Mouse (Mus musculus): ENCODE measurements at regions not wholly inside any gene's neighbourhood (a gene's known extent, or its start where the extent isn't known, plus 50 kb on each side); places are given as distances from the start of the nearest gene placed in this dataset.

DNA sequence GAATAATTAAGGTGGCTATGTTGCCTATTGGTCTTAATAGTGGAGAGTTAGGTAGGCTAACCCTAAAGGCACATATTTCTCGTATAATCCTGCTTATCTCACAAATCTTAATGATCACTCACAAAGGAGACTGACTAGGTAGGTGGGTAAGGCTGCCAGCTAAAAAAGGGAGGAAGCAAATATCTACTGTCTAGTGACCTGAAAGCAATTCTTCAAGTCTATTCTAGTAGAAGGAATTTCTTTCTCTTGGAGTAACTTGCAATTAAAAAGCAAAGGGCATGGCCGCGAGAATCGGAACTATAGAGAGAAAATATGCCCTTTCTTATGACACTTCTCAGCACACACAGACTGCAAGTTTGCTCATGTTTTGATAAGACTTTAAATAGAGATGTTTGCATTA, 201.6 kb downstream of the C1d start:
- Histone ChIP-seq H3K36me3 (ENCODE audit: control insufficient read depth, insufficient read depth, low read length, poor library complexity, severe bottlenecking) (no peaks in the 10 kb centered on the region), H3K27ac (ENCODE audit: insufficient read depth, low read length) (no peak overlapping the region), H3K4me1 (ENCODE audit: control insufficient read depth, insufficient read depth, low read length) (no peaks in the 10 kb centered on the region), H3K4me3 (ENCODE audit: low read depth, low read length) (no peak overlapping the region), H3K27me3 (ENCODE audit: control insufficient read depth, insufficient read depth, low read length, poor library complexity, severe bottlenecking) (no peaks in the 10 kb centered on the region), H3K9me3 (replicated peaks; ENCODE audit: control insufficient read depth, insufficient read depth, low read length, poor library complexity, severe bottlenecking) (no peaks in the 10 kb centered on the region), H3K9ac (ENCODE audit: low read depth, poor library complexity, severe bottlenecking) (no peak overlapping the region)
- TF ChIP-seq POLR2A (IDR thresholded peaks at IDR 0.05; ENCODE audit: insufficient read depth, low read length) (no peak), EP300 (IDR thresholded peaks at IDR 0.05; ENCODE audit: insufficient read depth, low read depth, low read length) (no peak), CTCF (IDR thresholded peaks at IDR 0.05; ENCODE audit: low read depth, low read length) (no peak)

- H3K27ac ChIP-seq (ENCODE audit: insufficient read depth, low read length): no peak overlapping the region
- TF ChIP-seq EP300 (IDR thresholded peaks at IDR 0.05; ENCODE audit: insufficient read depth, low read depth, low read length) (no peak), CTCF (IDR thresholded peaks at IDR 0.05; ENCODE audit: low read depth, low read length) (no peak), POLR2A (IDR thresholded peaks at IDR 0.05; ENCODE audit: insufficient read depth, low read length) (no peak)
- H3K9ac ChIP-seq (ENCODE audit: low read depth, poor library complexity, severe bottlenecking): no peak overlapping the region
- H3K9me3 ChIP-seq (replicated peaks; ENCODE audit: control insufficient read depth, insufficient read depth, low read length, poor library complexity, severe bottlenecking): no peaks in the 10 kb centered on the region
- H3K4me1 ChIP-seq (ENCODE audit: control insufficient read depth, insufficient read depth, low read length): no peaks in the 10 kb centered on the region
- no peaks in the 10 kb centered on the region for H3K36me3 ChIP-seq (ENCODE audit: control insufficient read depth, insufficient read depth, low read length, poor library complexity, severe bottlenecking)
- no peak overlapping the region; the same call in 1 of the 2 replicates for H3K4me3 ChIP-seq (ENCODE audit: low read depth, low read length)
- no peaks in the 10 kb centered on the region for H3K27me3 ChIP-seq (ENCODE audit: control insufficient read depth, insufficient read depth, low read length, poor library complexity, severe bottlenecking)
Observed at GRCm38 (mm10) chr11:17460024-17460919, 202.9 kb downstream of the C1d start.

DNA sequence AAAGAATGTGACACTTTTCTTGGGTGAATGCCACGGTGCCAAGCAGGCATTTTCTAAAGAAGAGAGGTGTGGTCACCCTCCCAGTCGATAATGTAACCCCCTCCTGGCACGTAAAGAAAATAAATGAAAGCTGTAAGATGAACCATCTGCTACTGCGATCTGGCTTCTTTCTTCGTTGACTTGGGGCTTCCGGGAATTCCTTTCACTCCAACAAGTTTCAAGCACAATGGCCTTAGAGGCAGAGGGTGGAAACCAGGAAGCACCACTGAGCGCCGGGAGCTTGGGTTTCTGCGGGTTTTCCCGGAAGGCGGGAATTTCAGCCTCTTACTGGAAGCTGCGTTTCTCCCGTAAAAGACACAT, 203.5 kb downstream of the C1d start:
- TF ChIP-seq POLR2A (IDR thresholded peaks at IDR 0.05; ENCODE audit: insufficient read depth, low read length) (no peak), EP300 (IDR thresholded peaks at IDR 0.05; ENCODE audit: insufficient read depth, low read depth, low read length) (no peak), CTCF (IDR thresholded peaks at IDR 0.05; ENCODE audit: low read depth, low read length) (no peak)
- H3K27ac ChIP-seq (ENCODE audit: insufficient read depth, low read length): no peak overlapping the region
- H3K4me1 ChIP-seq (ENCODE audit: control insufficient read depth, insufficient read depth, low read length): no peaks in the 10 kb centered on the region
- no peaks in the 10 kb centered on the region for H3K9me3 ChIP-seq (replicated peaks; ENCODE audit: control insufficient read depth, insufficient read depth, low read length, poor library complexity, severe bottlenecking)
- H3K36me3 ChIP-seq (ENCODE audit: control insufficient read depth, insufficient read depth, low read length, poor library complexity, severe bottlenecking): no peaks in the 10 kb centered on the region
- no peaks in the 10 kb centered on the region for H3K27me3 ChIP-seq (ENCODE audit: control insufficient read depth, insufficient read depth, low read length, poor library complexity, severe bottlenecking)
- H3K4me3 ChIP-seq (ENCODE audit: low read depth, low read length): no peak overlapping the region
- H3K9ac ChIP-seq (ENCODE audit: low read depth, poor library complexity, severe bottlenecking): no peak overlapping the region

- Histone ChIP-seq H3K9ac (ENCODE audit: low read depth, poor library complexity, severe bottlenecking) (no peak overlapping the region), H3K9me3 (replicated peaks; ENCODE audit: control insufficient read depth, insufficient read depth, low read length, poor library complexity, severe bottlenecking) (no peaks in the 10 kb centered on the region), H3K4me3 (ENCODE audit: low read depth, low read length) (no peak overlapping the region), H3K36me3 (ENCODE audit: control insufficient read depth, insufficient read depth, low read length, poor library complexity, severe bottlenecking) (no peaks in the 10 kb centered on the region), H3K4me1 (ENCODE audit: control insufficient read depth, insufficient read depth, low read length) (no peaks in the 10 kb centered on the region), H3K27ac (ENCODE audit: insufficient read depth, low read length) (no peak overlapping the region), H3K27me3 (ENCODE audit: control insufficient read depth, insufficient read depth, low read length, poor library complexity, severe bottlenecking) (no peaks in the 10 kb centered on the region)
- TF ChIP-seq CTCF (IDR thresholded peaks at IDR 0.05; ENCODE audit: low read depth, low read length): no peak
- no peak for TF ChIP-seq EP300 (IDR thresholded peaks at IDR 0.05; ENCODE audit: insufficient read depth, low read depth, low read length)
- no peak for TF ChIP-seq POLR2A (IDR thresholded peaks at IDR 0.05; ENCODE audit: insufficient read depth, low read length)
Observed at GRCm38 (mm10) chr11:17461701-17462100, 204.3 kb downstream of the C1d start.

GRCm38 (mm10) chr11:17464875-17465274, 207.5 kb downstream of the C1d start:
- Histone ChIP-seq H3K4me1 (ENCODE audit: control insufficient read depth, insufficient read depth, low read length) (no peaks in the 10 kb centered on the region), H3K27ac (ENCODE audit: insufficient read depth, low read length) (no peak overlapping the region), H3K9me3 (replicated peaks; ENCODE audit: control insufficient read depth, insufficient read depth, low read length, poor library complexity, severe bottlenecking) (no peaks in the 10 kb centered on the region), H3K27me3 (ENCODE audit: control insufficient read depth, insufficient read depth, low read length, poor library complexity, severe bottlenecking) (no peaks in the 10 kb centered on the region), H3K4me3 (ENCODE audit: low read depth, low read length) (no peak overlapping the region), H3K9ac (ENCODE audit: low read depth, poor library complexity, severe bottlenecking) (no peak overlapping the region), H3K36me3 (ENCODE audit: control insufficient read depth, insufficient read depth, low read length, poor library complexity, severe bottlenecking) (no peaks in the 10 kb centered on the region)
- TF ChIP-seq CTCF (IDR thresholded peaks at IDR 0.05; ENCODE audit: low read depth, low read length) (peak; percentile 74), POLR2A (IDR thresholded peaks at IDR 0.05; ENCODE audit: insufficient read depth, low read length) (no peak), EP300 (IDR thresholded peaks at IDR 0.05; ENCODE audit: insufficient read depth, low read depth, low read length) (no peak)

- Histone ChIP-seq H3K4me1 (ENCODE audit: control insufficient read depth, insufficient read depth, low read length) (no peaks in the 10 kb centered on the region), H3K27ac (ENCODE audit: insufficient read depth, low read length) (no peak overlapping the region), H3K9me3 (replicated peaks; ENCODE audit: control insufficient read depth, insufficient read depth, low read length, poor library complexity, severe bottlenecking) (no peaks in the 10 kb centered on the region), H3K9ac (ENCODE audit: low read depth, poor library complexity, severe bottlenecking) (no peak overlapping the region), H3K36me3 (ENCODE audit: control insufficient read depth, insufficient read depth, low read length, poor library complexity, severe bottlenecking) (no peaks in the 10 kb centered on the region), H3K27me3 (ENCODE audit: control insufficient read depth, insufficient read depth, low read length, poor library complexity, severe bottlenecking) (no peaks in the 10 kb centered on the region), H3K4me3 (ENCODE audit: low read depth, low read length) (no peak overlapping the region)
- TF ChIP-seq CTCF (IDR thresholded peaks at IDR 0.05; ENCODE audit: low read depth, low read length): no peak
- no peak for TF ChIP-seq EP300 (IDR thresholded peaks at IDR 0.05; ENCODE audit: insufficient read depth, low read depth, low read length)
- TF ChIP-seq POLR2A (IDR thresholded peaks at IDR 0.05; ENCODE audit: insufficient read depth, low read length): no peak
Observed at GRCm38 (mm10) chr11:17468431-17469165, 211.2 kb downstream of the C1d start.

All from ES-Bruce4 (cell line).